Mouse (Mus musculus) midbrain, embryonic 15.5 days (tissue): ENCODE measurements around the gene Zfp874a. TPM values are rescaled to one million over a fixed set of nuclear protein-coding genes. Genes with fewer than 3 reads are reported as not detected.
"Not testable (repeated sequence)": the region's sequence is repeated elsewhere in the genome, so short reads cannot be mapped to it uniquely, and the experiment has no call there.

Experiments
- ATAC-seq: fragments of 200-750 bp; cut with Nextera tagmentation; replicated peaks from 2 replicates; pipeline ENCODE4 v1.8.0; 2017; ENCODE audit warnings: moderate TSS enrichment
- H3K27ac ChIP-seq: fragments of 300-500 bp; sonication (generic); 2 replicates; pipeline ENCODE4 v1.5.1; 2015; ENCODE audit warnings: mild to moderate bottlenecking, inconsistent platforms
- H3K27me3 ChIP-seq: fragments of 300-500 bp; sonication (generic); replicated peaks from 2 replicates; pipeline ENCODE4 v1.6.1; 2015; ENCODE audit warnings: inconsistent platforms
- H3K36me3 ChIP-seq: fragments of 300-500 bp; sonication (generic); replicated peaks from 2 replicates; pipeline ENCODE4 v1.6.1; 2015; ENCODE audit warnings: inconsistent platforms
- H3K4me1 ChIP-seq: fragments of 300-500 bp; sonication (generic); 2 replicates; pipeline ENCODE4 v1.6.1; 2015; ENCODE audit warnings: inconsistent platforms
- H3K4me2 ChIP-seq: fragments of 300-500 bp; sonication (generic); 2 replicates; pipeline ENCODE4 v1.6.1; 2015; ENCODE audit warnings: inconsistent platforms, mild to moderate bottlenecking, moderate library complexity
- H3K4me3 ChIP-seq: fragments of 300-500 bp; sonication (generic); 2 replicates; pipeline ENCODE4 v1.5.1; 2015; ENCODE audit warnings: mild to moderate bottlenecking, inconsistent platforms
- H3K9ac ChIP-seq: fragments of 300-500 bp; sonication (generic); 2 replicates; pipeline ENCODE4 v1.6.1; 2015; ENCODE audit warnings: mild to moderate bottlenecking, inconsistent platforms
- H3K9me3 ChIP-seq: fragments of 300-500 bp; sonication (generic); 2 replicates; pipeline ENCODE4 v1.6.1; 2016; ENCODE audit warnings: inconsistent platforms
- WGBS: fragments of 180-500 bp; shearing (Covaris S2); methylation state at CpG from one replicate; pipeline ENCODE4 v1.1.7; 2015; ENCODE audit warnings: mixed read lengths; 5-methylcytosine and 5-hydroxymethylcytosine counted together
- polyA plus RNA-seq: library from polyadenylated mRNA; unstranded; fragments of >200 nt; fragmentation: Nextera tagmentation; extraction: Ambion mirVana; gene quantifications from 2 replicates; pipeline ENCODE4 v1.2.1, GENCODE M21; 2015

Zfp874a gene
- polyA plus RNA-seq, 1 experiment from 2014 or later, result 5.6 TPM

- ATAC-seq, result no peak
- H3K27me3 ChIP-seq, result no peaks in the 10 kb centered on the region; the same call in 1 of the 2 replicates
- WGBS, result 62% methylated on average over 3 of the region's 3 CpGs
- H3K36me3 ChIP-seq, result no peaks in the 10 kb centered on the region
- H3K9ac ChIP-seq, result no peak overlapping the region
- H3K4me1 ChIP-seq, result no peaks in the 10 kb centered on the region
- no peak overlapping the region for H3K27ac ChIP-seq
- H3K4me3 ChIP-seq, result no peak overlapping the region
- H3K9me3 ChIP-seq, result no peaks in the 10 kb centered on the region
- no peak overlapping the region for H3K4me2 ChIP-seq
Measured at GRCm38 (mm10) chr13:67428116-67428515, 23.3 kb downstream of the Zfp874a start.

GRCm38 (mm10) chr13:67425699-67426098, 25.7 kb downstream of the Zfp874a start:
- ATAC-seq, H3K9me3 ChIP-seq, H3K4me1 ChIP-seq: not testable (repeated sequence)

GRCm38 (mm10) chr13:67422532-67422931, 28.9 kb downstream of the Zfp874a start:
- not testable (repeated sequence) for H3K4me2 ChIP-seq
- 78% methylated on average over 2 of the region's 2 CpGs for WGBS

More at GRCm38 (mm10) chr13:67425699-67426098, 25.7 kb downstream of the Zfp874a start:
- H3K27ac ChIP-seq, H3K27me3 ChIP-seq, H3K4me2 ChIP-seq, H3K4me3 ChIP-seq, H3K36me3 ChIP-seq, H3K9ac ChIP-seq: not testable (repeated sequence)

GRCm38 (mm10) chr13:67421207-67421857, 30.1 kb downstream of the Zfp874a start, which contains the start of gene Zfp459:
Gene Zfp459 (minus strand): TSS chr13:67421418.
- no peaks in the 10 kb centered on the region; the same call in 1 of the 2 replicates for H3K27me3 ChIP-seq
- H3K9ac ChIP-seq, result peak within 1 kb of the TSS; percentile 52
- H3K4me1 ChIP-seq, result peaks cover 11% of the 10 kb centered on the region
- WGBS, result under 1% methylated on average over 22 of the region's 22 CpGs
- no peaks in the 10 kb centered on the region for H3K9me3 ChIP-seq
- peak; percentile 92 for ATAC-seq
- no peak within 1 kb of the TSS for H3K27ac ChIP-seq
- H3K4me3 ChIP-seq, result peak within 1 kb of the TSS; percentile 62
- peak within 1 kb of the TSS; percentile 77 for H3K4me2 ChIP-seq
- H3K36me3 ChIP-seq, result no peaks in the 10 kb centered on the region

More at GRCm38 (mm10) chr13:67422532-67422931, 28.9 kb downstream of the Zfp874a start:
- H3K27me3 ChIP-seq, H3K27ac ChIP-seq, H3K4me3 ChIP-seq, H3K9ac ChIP-seq, ATAC-seq, H3K36me3 ChIP-seq, H3K9me3 ChIP-seq: not testable (repeated sequence)
- H3K4me1 ChIP-seq, result peaks cover 11% of the 10 kb centered on the region

GRCm38 (mm10) chr13:67420558-67421206, 30.7 kb downstream of the Zfp874a start:
- Histone ChIP-seq H3K27ac (no peak overlapping the region), H3K4me2 (peak overlapping the region; percentile 77), H3K4me1 (peaks cover 11% of the 10 kb centered on the region), H3K4me3 (peak overlapping the region; percentile 62), H3K9ac (peak overlapping the region; percentile 52), H3K36me3 (no peaks in the 10 kb centered on the region), H3K27me3 (no peaks in the 10 kb centered on the region; the same call in 1 of the 2 replicates), H3K9me3 (no peaks in the 10 kb centered on the region)
- 34% methylated on average over 11 of the region's 11 CpGs for WGBS
- peak; percentile 86 for ATAC-seq

GRCm38 (mm10) chr13:67416811-67417210, 34.6 kb downstream of the Zfp874a start:
- no peak for ATAC-seq

GRCm38 (mm10) chr13:67415759-67416158, 35.7 kb downstream of the Zfp874a start:
- Histone ChIP-seq H3K9me3 (no peaks in the 10 kb centered on the region), H3K9ac (no peak overlapping the region), H3K27ac (no peak overlapping the region), H3K27me3 (no peaks in the 10 kb centered on the region), H3K4me2 (no peak overlapping the region), H3K4me1 (peaks cover 3% of the 10 kb centered on the region; the same call in 1 of the 2 replicates), H3K4me3 (no peak overlapping the region), H3K36me3 (no peaks in the 10 kb centered on the region)
- WGBS, result 83% methylated on average over 6 of the region's 6 CpGs
- no peak for ATAC-seq

More at GRCm38 (mm10) chr13:67416811-67417210, 34.6 kb downstream of the Zfp874a start:
- H3K36me3 ChIP-seq, result no peaks in the 10 kb centered on the region
- 89% methylated on average over 3 of the region's 3 CpGs for whole genome bisulfite sequencing
- H3K27me3 ChIP-seq, result no peaks in the 10 kb centered on the region
- H3K4me2 ChIP-seq, result no peak overlapping the region
- no peak overlapping the region for H3K4me3 ChIP-seq
- H3K27ac ChIP-seq, result no peak overlapping the region
- no peaks in the 10 kb centered on the region for H3K9me3 ChIP-seq
- H3K9ac ChIP-seq, result no peak overlapping the region
- H3K4me1 ChIP-seq, result peaks cover 10% of the 10 kb centered on the region

GRCm38 (mm10) chr13:67413634-67414033, 37.8 kb downstream of the Zfp874a start:
- not testable (repeated sequence) for H3K4me2 ChIP-seq, H3K27ac ChIP-seq, H3K27me3 ChIP-seq, H3K4me3 ChIP-seq, H3K36me3 ChIP-seq, H3K4me1 ChIP-seq, H3K9ac ChIP-seq, H3K9me3 ChIP-seq
- 71% methylated on average over 3 of the region's 3 CpGs for WGBS
- 0 out of 2 replicates have a peak, but pooled peaks have one; percentile 54 for ATAC-seq

- not testable (repeated sequence) for H3K27ac ChIP-seq, H3K9me3 ChIP-seq, H3K27me3 ChIP-seq, H3K36me3 ChIP-seq, H3K4me1 ChIP-seq
- Histone ChIP-seq H3K4me2 (peak within 1 kb of the TSS; percentile 73), H3K9ac (peak within 1 kb of the TSS; percentile 55), H3K4me3 (peak within 1 kb of the TSS; percentile 52)
- peak; percentile 98 for ATAC-seq
- 5% methylated on average over 16 of the region's 16 CpGs for whole genome bisulfite sequencing
Measured at GRCm38 (mm10) chr13:67399183-67399903, 52.1 kb downstream of the Zfp874a start, which contains the start of gene Zfp429. Gene Zfp429 (minus strand): TSS chr13:67399819.

- ATAC-seq, result peak; percentile 35; the same call in 1 of the 2 replicates
- 67% methylated on average over 3 of the region's 3 CpGs for WGBS
- not testable (repeated sequence) for H3K36me3 ChIP-seq
Measured at GRCm38 (mm10) chr13:67376255-67376654, 75.2 kb downstream of the Zfp874a start.

GRCm38 (mm10) chr13:67375050-67375911, 76.1 kb downstream of the Zfp874a start, which contains the start of the genes Gm28041 and Zfp456:
Gene Gm28041 (minus strand): TSS chr13:67375733.
Gene Zfp456 (minus strand): TSS chr13:67375810.
- not testable (repeated sequence) for H3K27ac ChIP-seq, H3K4me1 ChIP-seq, H3K27me3 ChIP-seq, H3K9ac ChIP-seq, H3K36me3 ChIP-seq, H3K9me3 ChIP-seq
- ATAC-seq, result peak; percentile 97
- Histone ChIP-seq H3K4me3 (peak within 1 kb of the TSS; percentile 38), H3K4me2 (peak within 1 kb of the TSS; percentile 51)
- 21% methylated on average over 15 of the region's 15 CpGs for WGBS

More at GRCm38 (mm10) chr13:67376255-67376654, 75.2 kb downstream of the Zfp874a start:
- H3K9me3 ChIP-seq, H3K9ac ChIP-seq, H3K27ac ChIP-seq, H3K4me2 ChIP-seq, H3K27me3 ChIP-seq, H3K4me1 ChIP-seq, H3K4me3 ChIP-seq: not testable (repeated sequence)
